Mouse (Mus musculus) cerebellum, postnatal 14 days (tissue): ENCODE measurements around the gene Znrf1.
A peak's percentile ranks its signal among the peaks of the same experiment; 100 is the strongest.

ENCODE experiments used
- DNase-seq, 2 experiments: peaks; one replicate each; pipeline ENCODE4 v3.0.0; 2021; ENCODE audit warnings: mixed read lengths in 2 of 2

Gene Znrf1

DNA sequence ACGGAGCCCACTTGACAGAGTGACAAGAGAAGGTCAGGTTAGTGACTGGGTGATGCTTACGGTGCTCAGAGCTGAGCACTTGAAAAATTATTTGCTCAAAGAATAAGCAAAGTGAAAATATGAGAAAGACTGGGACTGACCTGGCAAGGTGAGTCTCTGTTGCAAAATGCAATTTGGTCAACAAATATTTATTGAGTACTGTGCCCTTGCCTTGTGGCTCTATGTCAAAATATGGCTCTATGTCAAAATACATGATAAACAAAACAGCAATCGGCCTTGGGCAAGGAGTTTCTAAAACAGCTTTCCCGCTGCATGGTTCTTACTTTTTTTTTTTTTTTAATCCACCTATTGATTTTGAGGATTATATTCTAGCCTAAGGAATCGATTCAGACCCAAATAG, 406 bp upstream of the Znrf1 start:
- DNase-seq: no peak

DNA sequence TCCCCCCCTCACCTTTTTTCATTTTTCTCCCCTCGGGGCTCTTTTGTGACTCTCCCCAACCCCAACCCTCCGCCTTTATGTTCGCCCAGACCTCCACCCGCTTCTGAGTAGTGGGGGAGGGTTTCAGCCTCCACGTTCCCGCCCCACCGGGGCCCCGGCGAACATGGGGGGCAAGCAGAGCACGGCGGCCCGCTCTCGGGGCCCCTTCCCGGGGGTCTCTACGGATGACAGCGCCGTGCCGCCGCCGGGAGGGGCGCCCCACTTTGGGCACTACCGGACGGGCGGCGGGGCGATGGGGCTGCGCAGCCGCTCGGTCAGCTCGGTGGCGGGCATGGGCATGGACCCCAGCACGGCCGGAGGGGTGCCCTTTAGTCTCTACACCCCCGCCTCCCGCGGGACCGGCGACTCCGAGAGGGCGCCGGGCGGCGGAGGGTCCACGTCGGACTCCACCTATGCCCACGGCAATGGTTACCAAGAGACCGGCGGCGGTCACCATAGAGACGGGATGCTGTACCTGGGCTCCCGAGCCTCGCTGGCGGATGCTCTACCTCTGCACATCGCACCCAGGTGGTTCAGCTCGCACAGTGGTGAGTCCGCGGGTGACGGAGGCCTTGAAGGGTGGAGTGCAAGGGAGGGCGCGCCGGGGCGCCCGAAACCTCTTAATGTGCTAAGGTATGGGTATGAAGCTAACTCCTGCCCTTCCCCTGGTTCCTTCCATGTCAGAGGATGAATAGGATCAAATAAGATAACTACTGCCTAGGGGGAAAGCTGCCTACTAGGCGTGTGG, 1.3 kb downstream of the Znrf1 start:
- DNase-seq: peak; percentile 61 to 65

- no peak for DNase-seq
These were observed 1.9 kb downstream of the Znrf1 start for GRCm38 (mm10) chr8:111537765-111538158.

DNA sequence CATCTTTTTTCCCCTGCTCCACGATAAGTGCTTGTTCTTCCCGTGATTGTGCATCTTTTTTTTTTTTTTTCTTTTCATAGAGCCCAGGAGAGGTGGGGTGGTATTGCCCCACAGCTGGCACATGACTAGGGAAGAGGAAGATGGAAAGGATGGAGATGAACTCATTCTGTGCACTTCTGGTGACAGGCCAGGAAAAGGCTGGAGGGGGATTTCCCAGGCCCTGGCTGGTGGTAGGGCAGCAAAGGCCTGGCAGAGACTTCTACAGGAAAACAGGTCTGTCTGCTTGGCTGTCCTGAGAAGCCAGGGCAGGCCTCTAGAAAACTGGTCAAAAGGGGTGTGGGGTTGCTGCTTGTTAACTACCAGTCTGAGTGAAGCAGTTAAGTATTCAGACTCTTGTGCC, 2.3 kb downstream of the Znrf1 start:
- DNase-seq: peak; percentile 55 to 57

DNA sequence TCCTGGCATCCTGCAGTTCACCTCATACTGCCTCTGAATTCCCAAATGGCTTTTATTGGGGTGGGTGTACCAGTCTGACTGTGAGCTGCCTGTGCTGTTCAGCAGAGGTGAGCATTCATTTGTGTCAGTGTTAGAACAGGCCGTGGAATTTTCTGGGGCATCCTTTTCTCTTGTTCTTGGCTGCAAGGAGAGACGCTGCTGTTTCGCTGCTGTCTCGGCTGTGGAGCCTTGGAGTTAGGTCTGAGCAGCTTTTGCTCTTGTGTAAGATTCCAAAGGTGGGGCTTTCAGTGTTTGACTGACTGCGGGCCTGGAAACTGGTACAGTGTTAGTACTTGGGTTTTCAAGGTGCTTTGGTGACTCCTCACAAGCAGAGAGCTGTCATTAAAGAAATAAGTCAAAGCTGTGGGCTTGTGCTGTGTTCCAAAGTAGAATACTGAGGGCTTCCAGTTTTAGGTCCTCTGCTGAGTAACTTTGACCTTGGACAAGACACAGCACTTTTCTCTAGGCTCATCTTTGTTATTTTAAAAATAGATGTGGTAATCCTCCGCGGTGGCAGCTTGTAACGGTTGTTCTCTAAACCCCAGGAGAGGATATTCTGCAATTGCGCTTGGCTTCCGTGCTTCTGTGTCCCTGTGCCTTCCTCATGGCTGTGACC, 3.7 kb downstream of the Znrf1 start:
- DNase-seq: no peak

- no peak for DNase-seq
These were observed 7.9 kb downstream of the Znrf1 start for GRCm38 (mm10) chr8:111543712-111544380.

DNA sequence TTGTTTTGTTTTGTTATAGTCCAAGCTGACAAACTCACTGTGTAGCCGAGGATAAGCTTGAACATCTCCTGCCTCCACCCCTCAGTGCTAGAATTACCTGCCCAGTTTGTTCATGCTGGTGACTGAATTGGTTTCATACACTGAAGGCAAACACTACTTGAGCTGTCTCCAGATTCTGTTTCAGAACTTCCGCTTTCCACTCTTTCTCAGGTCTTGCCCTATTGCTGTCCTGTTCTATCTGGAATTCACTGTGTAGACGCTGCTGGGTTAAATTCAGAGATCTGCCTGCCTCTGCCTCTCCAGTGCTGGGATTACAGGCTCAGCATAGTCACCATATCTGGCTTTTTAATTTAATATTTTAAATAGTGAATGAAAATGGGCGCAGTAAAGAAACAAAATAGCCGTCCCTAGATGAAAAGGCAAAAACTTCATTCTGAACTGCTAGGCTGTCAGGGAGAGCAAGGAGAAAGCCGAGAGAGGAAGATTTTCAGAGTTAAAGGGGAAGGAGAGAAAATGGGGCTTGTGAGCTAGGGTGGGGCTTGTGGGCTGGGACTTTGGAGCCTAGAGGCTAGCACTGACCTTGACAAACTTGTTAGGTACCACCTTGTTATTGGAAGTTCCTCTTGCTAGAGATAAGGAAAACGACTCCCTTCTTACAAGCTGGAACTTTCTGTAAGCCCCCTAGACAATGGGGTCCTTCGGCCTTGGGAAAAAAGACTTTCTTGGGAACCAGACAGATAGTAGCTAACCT, 9.7 kb downstream of the Znrf1 start:
- no peak for DNase-seq

GRCm38 (mm10) chr8:111547144-111547543, 11.2 kb downstream of the Znrf1 start:
- no peak for DNase-seq

- no peak for DNase-seq
These were observed 12.3 kb downstream of the Znrf1 start for GRCm38 (mm10) chr8:111548201-111548600.

GRCm38 (mm10) chr8:111550002-111550870, 14.3 kb downstream of the Znrf1 start:
- DNase-seq: no peak

DNA sequence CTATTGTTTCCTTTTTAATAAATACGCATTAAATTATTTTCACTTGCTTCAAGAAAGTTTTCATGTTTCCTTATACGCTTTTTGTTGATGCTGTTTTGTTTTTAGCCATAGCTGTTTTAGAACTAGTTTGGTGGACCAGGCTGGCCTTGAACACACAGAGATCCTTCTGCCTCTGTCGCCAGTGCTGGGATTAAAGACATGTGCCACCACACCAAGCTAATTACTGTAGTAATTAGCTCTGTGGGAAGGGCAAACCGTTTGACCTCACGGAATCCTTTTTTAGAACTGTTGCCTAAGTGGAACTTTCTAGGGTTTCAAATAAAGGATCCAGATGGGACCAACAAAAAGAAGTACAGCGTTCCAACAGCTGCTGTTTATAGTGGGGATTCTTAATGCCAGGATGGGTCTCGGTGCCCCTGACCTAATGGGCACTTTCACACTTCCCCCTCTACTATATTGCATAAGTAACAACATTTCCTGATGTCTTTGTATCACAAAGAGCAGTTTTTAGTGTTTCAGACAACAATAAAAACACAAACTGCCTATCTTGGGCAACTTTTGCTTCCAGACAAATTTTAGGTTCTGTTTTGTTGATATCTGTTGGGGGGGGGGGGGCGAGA, 15.7 kb downstream of the Znrf1 start:
- DNase-seq: no peak

GRCm38 (mm10) chr8:111561824-111562223, 25.9 kb downstream of the Znrf1 start:
- no peak for DNase-seq

DNA sequence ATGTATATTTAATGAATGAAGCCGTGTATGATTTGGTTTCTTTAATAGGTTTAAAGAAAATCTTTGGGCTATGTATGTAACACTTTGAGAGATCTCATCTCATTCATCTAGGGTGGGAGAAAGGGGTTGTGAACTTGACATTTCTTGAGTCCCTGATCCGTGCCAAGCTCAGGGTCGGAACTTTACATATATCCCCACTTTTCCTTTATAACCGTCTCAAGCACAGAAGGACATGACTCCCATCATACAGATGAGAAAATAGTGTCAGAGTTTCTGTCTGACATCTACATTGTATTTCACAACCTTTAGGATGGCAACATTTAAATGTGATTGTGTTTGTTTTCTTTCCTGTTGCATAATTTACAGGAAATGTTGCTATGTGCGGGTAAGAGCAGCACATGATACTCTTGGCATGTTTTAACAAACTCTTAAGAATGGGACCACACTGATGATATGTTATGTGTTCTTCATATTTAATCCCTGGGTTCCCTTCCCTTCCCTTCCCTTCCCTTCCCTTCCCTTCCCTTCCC, 26.4 kb downstream of the Znrf1 start:
- DNase-seq: no peak

DNA sequence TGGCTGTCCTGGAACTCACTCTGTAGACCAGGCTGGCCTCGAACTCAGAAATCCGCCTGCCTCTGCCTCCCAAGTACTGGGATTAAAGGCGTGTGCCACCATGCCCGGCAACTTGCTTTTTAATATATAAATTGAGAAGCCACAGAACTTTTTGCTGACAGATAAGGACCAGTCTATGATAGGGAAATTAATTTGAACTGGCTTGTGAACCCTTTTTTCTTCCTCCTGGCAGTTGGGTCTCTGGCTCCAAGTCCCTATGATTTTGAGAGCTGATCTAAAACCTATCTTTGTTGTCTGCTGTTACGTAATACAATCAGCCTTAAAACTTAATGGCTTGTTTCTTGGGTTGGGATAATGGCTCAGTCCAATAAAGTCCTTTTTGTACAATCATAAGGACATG, 27.2 kb downstream of the Znrf1 start:
- no peak for DNase-seq

DNA sequence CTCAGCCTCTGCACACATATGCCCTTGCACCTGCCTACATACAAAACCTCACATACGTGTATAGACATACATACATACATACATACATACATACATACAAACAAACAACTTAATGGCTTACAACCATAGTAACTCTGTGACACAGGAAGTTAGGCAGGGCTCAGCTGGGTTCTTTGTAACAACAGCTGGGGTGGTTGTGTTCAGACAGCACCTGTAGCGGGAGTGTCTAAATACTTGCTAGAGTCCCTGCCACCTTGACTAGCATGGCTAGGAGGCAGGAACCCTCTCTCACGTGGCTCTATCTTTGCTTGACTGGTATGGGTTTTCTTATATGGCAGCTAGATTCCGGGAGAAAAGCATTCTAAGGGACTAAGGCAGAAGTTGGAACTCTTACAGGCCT, 27.8 kb downstream of the Znrf1 start:
- DNase-seq: no peak

- no peak for DNase-seq
These were observed 28.2 kb downstream of the Znrf1 start for GRCm38 (mm10) chr8:111564093-111564492.

DNA sequence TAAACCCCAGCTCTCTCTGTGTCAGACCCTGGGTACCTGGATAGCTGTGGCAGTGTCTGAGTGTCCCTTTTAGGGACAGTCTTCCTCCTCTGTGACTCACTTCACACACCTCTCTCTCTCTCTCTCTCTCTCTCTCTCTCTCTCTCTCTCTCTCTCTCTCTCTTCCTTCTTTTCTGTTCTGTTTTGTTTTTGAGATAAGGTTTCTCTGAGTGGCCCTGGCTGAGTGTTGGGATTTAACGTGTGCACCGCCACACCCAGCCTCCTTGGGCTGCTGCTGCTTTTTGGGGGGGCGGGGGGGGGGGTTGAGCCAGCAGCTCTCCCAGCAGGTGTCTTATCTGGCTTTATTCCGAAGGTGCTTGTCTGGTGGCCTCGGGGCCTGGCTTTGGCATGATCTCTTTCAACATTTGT, 29.9 kb downstream of the Znrf1 start:
- DNase-seq: peak in 1 of 2 experiments; percentile 29

DNA sequence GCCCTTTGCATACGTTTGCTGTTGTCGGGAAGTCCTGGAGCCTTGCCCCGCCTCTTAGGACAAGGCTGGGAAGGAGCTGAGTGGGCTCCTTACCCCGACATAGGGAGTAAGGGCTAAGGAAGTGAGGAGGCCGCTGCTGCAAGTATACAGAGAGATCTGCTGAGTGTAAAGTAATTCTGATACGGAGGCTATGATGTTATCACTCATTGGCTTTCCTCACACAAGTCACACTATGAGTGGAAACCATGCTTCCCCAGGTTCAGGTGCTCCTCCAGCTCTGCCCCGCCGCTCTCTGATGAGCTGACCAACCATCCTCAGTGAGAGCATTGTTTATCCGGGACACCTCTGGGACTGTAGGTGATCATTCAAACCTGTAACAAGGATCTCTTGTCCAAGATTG, 30.4 kb downstream of the Znrf1 start:
- no peak for DNase-seq

- DNase-seq: peak; percentile 58 to 66
These were observed 31.7 kb downstream of the Znrf1 start for GRCm38 (mm10) chr8:111567571-111567970.

GRCm38 (mm10) chr8:111568029-111568428, 32.1 kb downstream of the Znrf1 start:
- no peak for DNase-seq

- DNase-seq: peak in 1 of 2 experiments; percentile 13
These were observed 34.0 kb downstream of the Znrf1 start for GRCm38 (mm10) chr8:111569926-111570325.
